Mouse (Mus musculus) lung, adult 2 months (tissue): ENCODE data around the gene Rfx6. TPM values are rescaled to one million over a fixed set of nuclear protein-coding genes. Genes with fewer than 3 reads are reported as not detected.

ENCODE experiments used
- DNase-seq: peaks from one replicate; pipeline ENCODE4 v3.0.0; 2022
- H3K4me1 ChIP-seq: fragments of 200-500 bp; 2 replicates; pipeline ENCODE4 v1.6.1; 2011; ENCODE audit warnings: low read length; ENCODE audit not compliant: control insufficient read depth, insufficient read depth
- H3K4me3 ChIP-seq: fragments of 200-500 bp; replicated peaks from 2 replicates; pipeline ENCODE3; 2011; ENCODE audit warnings: low read depth, mild to moderate bottlenecking, control low read depth, low read length; ENCODE audit errors: extremely low read depth
- CTCF ChIP-seq: fragments of 200-500 bp; IDR thresholded peaks from 2 replicates; pipeline ENCODE4 v1.5.1; 2011; ENCODE audit warnings: mild to moderate bottlenecking, low read length, control low read depth; ENCODE audit not compliant: insufficient read depth
- POLR2A ChIP-seq: fragments of 200-500 bp; IDR thresholded peaks from 2 replicates; pipeline ENCODE4 v1.6.1; 2011; ENCODE audit warnings: low read depth, mild to moderate bottlenecking, control low read depth, low read length, borderline replicate concordance; ENCODE audit errors: extremely low read depth
- WGBS: fragments of 180-500 bp; shearing (Covaris S2); methylation state at CpG from one replicate; pipeline ENCODE4 v1.1.7; 2018; 5-methylcytosine and 5-hydroxymethylcytosine counted together
- polyA plus RNA-seq: library from polyadenylated mRNA; depleted of rRNA; stranded (reverse); fragments of >200 nt; gene quantifications from 2 replicates; pipeline ENCODE4 v1.2.3, GENCODE M21; 2012; rRNA removed

The Rfx6 gene
- polyA plus RNA-seq, 1 experiment: not detected

DNA sequence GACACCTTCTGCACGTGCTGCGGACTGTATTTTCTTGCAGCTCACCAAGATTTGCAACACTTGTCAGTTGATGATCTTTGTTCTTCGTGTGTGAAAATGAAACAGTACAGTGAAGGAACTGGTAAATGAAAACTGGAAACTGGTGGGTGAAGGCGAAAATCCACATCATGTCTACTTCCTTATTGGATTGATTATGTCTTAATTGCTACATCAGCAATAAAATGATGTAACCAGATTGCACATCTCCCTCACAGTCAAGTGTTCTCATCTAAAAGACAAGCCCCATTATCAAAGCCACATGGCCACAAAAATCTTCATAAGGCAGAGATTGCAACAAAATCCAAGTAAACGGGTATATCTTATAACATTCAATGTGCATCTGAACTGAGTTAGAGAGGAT is 83.9 kb downstream of the Rfx6 start:
- no peak for TF ChIP-seq CTCF
- TF ChIP-seq POLR2A: no peak
- 78% methylated on average over 5 of the region's 5 CpGs for WGBS
- DNase-seq: no peak
- Histone ChIP-seq H3K4me1 (no peaks in the 10 kb centered on the region), H3K4me3 (no peak overlapping the region)

DNA sequence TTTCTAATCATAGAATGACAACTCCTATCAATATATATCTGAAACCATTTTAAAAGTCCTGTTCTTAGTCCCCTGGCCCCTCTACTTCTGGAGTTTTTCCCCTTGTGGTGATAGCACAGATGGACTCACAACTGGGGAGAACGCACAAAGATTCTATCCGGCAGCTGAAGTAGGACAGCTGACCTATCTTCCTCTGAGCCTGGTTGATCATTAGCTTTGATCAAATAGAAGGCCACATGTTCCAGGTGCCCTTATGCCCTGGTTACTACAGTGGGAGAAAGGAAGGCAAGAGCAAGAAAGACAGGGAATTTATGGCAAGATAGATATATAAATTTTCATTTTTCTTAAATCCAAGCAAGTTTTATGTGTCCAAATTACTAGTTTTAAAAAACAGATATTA is 85.7 kb downstream of the Rfx6 start:
- 49% methylated on average over 2 of the region's 2 CpGs for WGBS
- no peak for TF ChIP-seq POLR2A
- TF ChIP-seq CTCF: no peak
- H3K4me3 ChIP-seq: no peak overlapping the region
- DNase-seq: no peak
- no peaks in the 10 kb centered on the region for H3K4me1 ChIP-seq

DNA sequence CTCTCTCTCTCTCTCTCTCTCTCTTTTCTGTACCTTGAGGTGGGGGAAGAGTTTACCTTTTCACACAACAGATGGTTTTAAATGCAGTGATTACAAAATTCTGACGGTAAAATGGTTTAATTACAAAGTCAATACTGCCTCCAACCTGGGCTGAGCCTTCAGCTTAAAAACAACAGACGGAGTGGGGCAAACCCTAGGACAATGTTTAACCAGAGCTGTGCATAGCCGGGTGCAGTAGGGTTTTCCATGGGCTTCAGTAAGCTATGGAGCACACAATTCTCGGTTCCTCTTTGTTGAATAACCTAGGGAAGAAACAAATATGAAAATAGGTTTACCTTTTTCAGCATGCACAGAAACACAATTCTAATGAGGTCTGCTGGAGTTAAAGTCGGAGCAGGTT is 90.9 kb downstream of the Rfx6 start:
- 33% methylated on average over 5 of the region's 5 CpGs for WGBS
- no peak overlapping the region for H3K4me3 ChIP-seq
- TF ChIP-seq POLR2A (no peak), CTCF (no peak)
- no peak for DNase-seq
- no peaks in the 10 kb centered on the region for H3K4me1 ChIP-seq

DNA sequence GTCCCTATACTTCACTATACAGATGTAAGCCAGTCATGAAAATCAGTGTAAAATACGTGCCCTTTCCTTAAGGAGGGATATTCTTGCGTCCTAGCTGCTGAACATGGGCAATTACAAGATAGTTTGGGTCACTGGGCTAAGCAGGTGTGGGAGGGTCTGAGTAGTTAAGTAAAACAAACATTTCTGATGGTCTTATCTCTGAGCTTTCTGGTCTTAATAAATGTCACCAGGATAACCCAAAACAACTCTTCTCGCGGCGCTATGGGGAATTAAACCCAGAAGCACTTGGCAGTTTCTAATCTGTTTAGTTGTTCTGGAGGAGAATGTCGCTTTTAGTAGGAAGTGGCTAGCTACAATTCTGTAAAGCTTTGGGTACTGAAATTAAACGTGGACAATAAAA is 91.7 kb downstream of the Rfx6 start:
- H3K4me1 ChIP-seq: no peaks in the 10 kb centered on the region
- DNase-seq: no peak
- WGBS: 22% methylated on average over 7 of the region's 7 CpGs
- no peak overlapping the region for H3K4me3 ChIP-seq
- TF ChIP-seq POLR2A: no peak
- no peak for TF ChIP-seq CTCF

DNA sequence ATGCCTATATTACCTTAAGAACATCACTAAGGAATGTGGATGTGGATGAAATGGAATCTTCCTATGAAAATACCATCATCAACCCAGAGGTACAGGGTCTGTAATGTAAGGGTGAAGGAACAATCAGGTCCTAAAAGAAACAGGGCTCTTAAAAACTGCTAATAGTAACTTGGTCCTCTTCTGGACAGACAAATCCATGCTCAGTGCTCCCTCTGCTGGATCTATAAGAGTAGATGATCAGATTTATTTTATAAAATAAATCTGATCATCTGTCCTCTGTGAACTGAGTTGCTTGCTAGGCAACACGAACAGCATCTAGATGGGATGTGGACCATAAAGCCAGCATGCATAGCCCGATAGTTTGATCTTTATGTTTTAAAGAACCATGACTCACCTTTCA is 102.1 kb downstream of the Rfx6 start:
- Histone ChIP-seq H3K4me3 (no peak overlapping the region), H3K4me1 (no peaks in the 10 kb centered on the region)
- TF ChIP-seq CTCF (no peak), POLR2A (no peak)
- DNase-seq: no peak
- WGBS: 58% methylated on average over 2 of the region's 2 CpGs

Other genes with a start within 250 kb of the Rfx6 start
- gene Gm49339, start 197.1 kb upstream of the Rfx6 start, polyA plus RNA-seq: 9.4 and 14.5 TPM in 2 replicates
- gene Lilr4b, start 197.1 kb upstream of the Rfx6 start, polyA plus RNA-seq: 5.0 and 9.7 TPM in 2 replicates
- gene Lilrb4a, start 186.8 kb upstream of the Rfx6 start, polyA plus RNA-seq: 5.2 and 9.0 TPM in 2 replicates
- 11.4 and 26.2 TPM in 2 replicates for gene Fam162b, start 87.2 kb upstream of the Rfx6 start, polyA plus RNA-seq
- gene Gprc6a, start 46.3 kb upstream of the Rfx6 start, polyA plus RNA-seq: 1.7 and 1.8 TPM in 2 replicates